Mouse (Mus musculus): Measurements from ENCODE around the gene Cacna2d2. TPM values are rescaled to one million over a fixed set of nuclear protein-coding genes. Genes with fewer than 3 reads are reported as not detected.
"Not testable (repeated sequence)": the region's sequence is repeated elsewhere in the genome, so short reads cannot be mapped to it uniquely, and the experiment has no call there.

The Cacna2d2 gene
- polyA plus RNA-seq, 1 experiment: not detected

- peaks cover 57% of the 10 kb centered on the region for H3K36me3 ChIP-seq (replicated peaks; ENCODE audit: low read length)
- no peaks in the 10 kb centered on the region for H3K9me3 ChIP-seq
- H3K4me3 ChIP-seq (replicated peaks): peak overlapping the region; percentile 96
- H3K27me3 ChIP-seq (replicated peaks): no peaks in the 10 kb centered on the region
- H3K4me1 ChIP-seq: peaks cover 83% of the 10 kb centered on the region
- TF ChIP-seq GATA1 (IDR thresholded peaks at IDR 0.05; ENCODE audit: borderline replicate concordance, low read length): no peak
These were observed 169.2 kb downstream of the Cacna2d2 start for GRCm38 (mm10) chr9:107568331-107569261.

GRCm38 (mm10) chr9:107569270-107569669 lies 169.9 kb downstream of the Cacna2d2 start:
- peaks cover 57% of the 10 kb centered on the region for H3K36me3 ChIP-seq (replicated peaks; ENCODE audit: low read length)
- TF ChIP-seq GATA1 (IDR thresholded peaks at IDR 0.05; ENCODE audit: borderline replicate concordance, low read length): no peak
- TF ChIP-seq FLI1 (IDR thresholded peaks at IDR 0.05; ENCODE audit: low read length): no peak
- H3K9me3 ChIP-seq: no peaks in the 10 kb centered on the region
- peak overlapping the region; percentile 96 for H3K4me3 ChIP-seq (replicated peaks)
- peaks cover 76% of the 10 kb centered on the region for H3K4me1 ChIP-seq
- H3K27me3 ChIP-seq (replicated peaks): no peaks in the 10 kb centered on the region

DNA sequence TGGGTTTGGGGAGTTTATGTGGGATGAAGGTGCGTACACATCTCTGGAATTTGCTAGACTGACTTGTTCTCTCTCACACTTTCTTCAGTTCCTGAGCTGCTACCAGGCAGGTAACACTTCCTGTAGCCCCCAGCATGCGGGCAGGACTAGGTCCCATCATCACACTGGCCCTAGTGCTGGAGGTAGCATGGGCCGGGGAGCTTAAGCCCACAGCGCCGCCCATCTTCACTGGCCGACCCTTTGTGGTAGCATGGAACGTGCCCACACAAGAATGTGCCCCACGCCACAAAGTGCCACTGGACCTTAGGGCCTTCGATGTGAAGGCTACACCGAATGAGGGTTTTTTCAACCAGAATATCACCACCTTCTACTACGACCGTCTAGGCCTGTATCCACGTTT lies 170.6 kb downstream of the Cacna2d2 start:
- no peaks in the 10 kb centered on the region for H3K27me3 ChIP-seq (replicated peaks)
- peaks cover 69% of the 10 kb centered on the region for H3K4me1 ChIP-seq
- H3K4me3 ChIP-seq (replicated peaks): peak overlapping the region; percentile 96
- peaks cover 50% of the 10 kb centered on the region for H3K36me3 ChIP-seq (replicated peaks; ENCODE audit: low read length)
- TF ChIP-seq FLI1 (IDR thresholded peaks at IDR 0.05; ENCODE audit: low read length) (no peak), GATA1 (IDR thresholded peaks at IDR 0.05; ENCODE audit: borderline replicate concordance, low read length) (no peak)
- H3K9me3 ChIP-seq: no peaks in the 10 kb centered on the region

GRCm38 (mm10) chr9:107570845-107571244 lies 171.4 kb downstream of the Cacna2d2 start:
- Histone ChIP-seq H3K4me3 (replicated peaks) (no peak overlapping the region), H3K9me3 (no peaks in the 10 kb centered on the region), H3K27me3 (replicated peaks) (no peaks in the 10 kb centered on the region), H3K36me3 (replicated peaks; ENCODE audit: low read length) (peaks cover 44% of the 10 kb centered on the region), H3K4me1 (peaks cover 66% of the 10 kb centered on the region)
- TF ChIP-seq GATA1 (IDR thresholded peaks at IDR 0.05; ENCODE audit: borderline replicate concordance, low read length) (no peak), FLI1 (IDR thresholded peaks at IDR 0.05; ENCODE audit: low read length) (no peak)

- no peaks in the 10 kb centered on the region for H3K27me3 ChIP-seq (replicated peaks)
- peaks cover 37% of the 10 kb centered on the region for H3K36me3 ChIP-seq (replicated peaks; ENCODE audit: low read length)
- H3K9me3 ChIP-seq: no peaks in the 10 kb centered on the region
- peaks cover 64% of the 10 kb centered on the region for H3K4me1 ChIP-seq
- TF ChIP-seq FLI1 (IDR thresholded peaks at IDR 0.05; ENCODE audit: low read length) (no peak), GATA1 (IDR thresholded peaks at IDR 0.05; ENCODE audit: borderline replicate concordance, low read length) (no peak)
- H3K4me3 ChIP-seq (replicated peaks): no peak overlapping the region
These were observed 172.3 kb downstream of the Cacna2d2 start for GRCm38 (mm10) chr9:107571534-107572326.

DNA sequence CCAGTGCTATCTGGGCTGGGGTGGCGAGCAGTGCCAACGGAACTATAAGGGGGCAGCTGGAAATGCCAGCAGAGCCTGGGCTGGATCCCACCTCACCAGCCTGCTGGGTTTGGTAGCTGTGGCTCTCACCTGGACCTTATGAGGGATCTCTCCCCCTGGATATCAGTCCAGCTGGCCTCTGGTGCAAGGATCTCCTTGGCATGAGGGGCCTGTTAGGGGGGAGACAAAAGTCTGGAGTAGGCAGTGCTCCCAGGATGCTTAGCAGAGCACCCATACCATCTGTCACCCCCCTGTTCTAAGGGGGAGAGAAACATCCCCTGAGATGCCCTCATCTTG lies 172.9 kb downstream of the Cacna2d2 start:
- Histone ChIP-seq H3K4me1 (peaks cover 64% of the 10 kb centered on the region), H3K36me3 (replicated peaks; ENCODE audit: low read length) (peaks cover 34% of the 10 kb centered on the region), H3K27me3 (replicated peaks) (no peaks in the 10 kb centered on the region), H3K4me3 (replicated peaks) (no peak overlapping the region), H3K9me3 (no peaks in the 10 kb centered on the region)
- no peak for TF ChIP-seq FLI1 (IDR thresholded peaks at IDR 0.05; ENCODE audit: low read length)
- TF ChIP-seq GATA1 (IDR thresholded peaks at IDR 0.05; ENCODE audit: borderline replicate concordance, low read length): no peak

DNA sequence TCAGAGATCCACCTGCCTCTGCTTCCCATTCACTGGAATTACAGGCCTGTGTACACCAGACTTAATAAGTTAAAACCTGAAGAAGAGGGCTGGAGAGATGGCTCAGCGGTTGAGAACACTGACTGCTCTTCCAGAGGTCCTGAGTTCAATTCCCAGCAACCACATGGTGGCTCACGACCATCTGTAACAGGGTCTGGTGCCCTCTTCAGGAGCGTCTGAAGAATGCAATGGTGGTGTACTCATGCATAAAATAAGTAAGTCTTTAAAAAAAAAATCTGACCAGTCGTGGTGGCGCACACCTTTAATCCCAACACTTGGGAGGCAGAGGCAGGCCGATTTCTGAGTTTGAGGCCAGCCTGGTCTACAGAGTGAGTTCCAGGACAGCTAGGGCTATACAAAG lies 174.4 kb downstream of the Cacna2d2 start:
- H3K4me3 ChIP-seq (replicated peaks); H3K27me3 ChIP-seq (replicated peaks); H3K9me3 ChIP-seq: not testable (repeated sequence)
- peaks cover 39% of the 10 kb centered on the region for H3K36me3 ChIP-seq (replicated peaks; ENCODE audit: low read length)
- peaks cover 63% of the 10 kb centered on the region for H3K4me1 ChIP-seq

- Histone ChIP-seq H3K27me3 (replicated peaks) (no peaks in the 10 kb centered on the region), H3K4me1 (peaks cover 66% of the 10 kb centered on the region), H3K4me3 (replicated peaks) (no peak overlapping the region), H3K36me3 (replicated peaks; ENCODE audit: low read length) (peaks cover 32% of the 10 kb centered on the region), H3K9me3 (no peaks in the 10 kb centered on the region)
- TF ChIP-seq GATA1 (IDR thresholded peaks at IDR 0.05; ENCODE audit: borderline replicate concordance, low read length): no peak
- no peak for TF ChIP-seq FLI1 (IDR thresholded peaks at IDR 0.05; ENCODE audit: low read length)
These were observed 176.4 kb downstream of the Cacna2d2 start for GRCm38 (mm10) chr9:107575579-107576356.

GRCm38 (mm10) chr9:107576357-107577107 lies 177.1 kb downstream of the Cacna2d2 start, which contains the start of gene Hyal1:
TSS of gene Hyal1 (plus strand) at chr9:107576927.
- peaks cover 24% of the 10 kb centered on the region for H3K36me3 ChIP-seq (replicated peaks; ENCODE audit: low read length)
- peaks cover 66% of the 10 kb centered on the region for H3K4me1 ChIP-seq
- peak within 1 kb of the TSS; percentile 89 for H3K4me3 ChIP-seq (replicated peaks)
- TF ChIP-seq FLI1 (IDR thresholded peaks at IDR 0.05; ENCODE audit: low read length) (no peak), GATA1 (IDR thresholded peaks at IDR 0.05; ENCODE audit: borderline replicate concordance, low read length) (no peak)
- H3K27me3 ChIP-seq (replicated peaks): no peaks in the 10 kb centered on the region
- H3K9me3 ChIP-seq: no peaks in the 10 kb centered on the region

Data from megakaryocyte, embryonic 14.5 days (primary cell).